Mouse (Mus musculus): ENCODE measurements around the gene Vat1. TPM values are rescaled to one million over a fixed set of nuclear protein-coding genes. Genes with fewer than 3 reads are reported as not detected.

Gene Vat1
- polyA plus RNA-seq (2014; fragmentation: Illumina TruSeq; extraction: RNeasy Lipid Tissue Mini Kit (QIAGEN cat#74804); ENCODE audit: low read depth, low replicate concordance): 21.1 TPM

GRCm38 (mm10) chr11:101465869-101466551 is at the start of gene Vat1:
TSS of gene Vat1 (minus strand) at chr11:101466230.

GRCm38 (mm10) chr11:101464211-101465100 is 1.6 kb downstream of the Vat1 start, which contains the start of gene Rnd2:
TSS of gene Rnd2 (plus strand) at chr11:101464999.

GRCm38 (mm10) chr11:101448274-101448746 is 17.7 kb downstream of the Vat1 start, which contains the start of gene Ifi35:
TSS of gene Ifi35 (plus strand) at chr11:101448407.

DNA sequence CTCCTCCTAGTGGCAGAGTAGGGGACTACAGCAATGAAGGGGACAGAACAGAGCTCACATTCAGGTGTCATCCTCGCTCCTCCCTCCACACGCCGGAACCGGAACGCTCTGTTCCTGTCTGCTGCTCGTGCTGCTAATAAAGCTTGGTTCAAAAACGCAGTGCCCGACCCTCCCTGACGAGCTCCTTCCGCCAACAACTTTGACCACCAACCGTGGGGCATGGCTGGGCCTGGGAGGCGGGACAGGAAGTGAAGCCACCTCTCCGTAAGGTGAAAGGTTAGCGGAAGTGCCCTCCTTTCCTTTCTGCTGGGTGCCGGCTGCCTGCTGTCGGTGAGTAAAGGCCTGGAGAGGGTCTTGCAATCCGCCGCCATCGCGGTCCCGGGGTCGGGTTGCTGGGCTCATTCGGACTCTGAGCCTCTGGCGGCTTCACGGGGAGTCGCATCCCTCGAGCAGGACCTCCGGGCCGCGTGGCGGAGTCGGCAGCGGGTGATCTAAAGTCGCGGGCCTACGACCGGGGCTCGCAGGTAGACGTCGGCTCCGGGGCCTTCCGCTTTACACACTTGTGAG is 23.8 kb downstream of the Vat1 start, which contains the start of gene Rpl27:
Gene Rpl27, plus strand, starts transcription at position 172 of the 567 bp plus-strand sequence.

GRCm38 (mm10) chr11:101424925-101425813 is 40.9 kb downstream of the Vat1 start, which contains the start of the genes Rundc1 and Ptges3l:
TSS of gene Rundc1 (plus strand) at chr11:101425085.
TSS of gene Ptges3l (minus strand) at chr11:101425333.

GRCm38 (mm10) chr11:101424105-101424851 is 41.8 kb downstream of the Vat1 start, which contains the start of gene Gm27029:
TSS of gene Gm27029 (minus strand) at chr11:101424796.

GRCm38 (mm10) chr11:101417101-101417855 is 48.8 kb downstream of the Vat1 start, which contains the start of gene Aarsd1:
TSS of gene Aarsd1 (minus strand) at chr11:101417615.

Other genes starting within 250 kb of the Vat1 start
- gene Ezh1, start 239.8 kb downstream of the Vat1 start, polyA plus RNA-seq (2014; fragmentation: Illumina TruSeq; extraction: RNeasy Lipid Tissue Mini Kit (QIAGEN cat#74804); ENCODE audit: low read depth, low replicate concordance): 30.8 TPM
- 49.3 TPM for gene Ramp2, start 220.2 kb downstream of the Vat1 start, polyA plus RNA-seq (2014; fragmentation: Illumina TruSeq; extraction: RNeasy Lipid Tissue Mini Kit (QIAGEN cat#74804); ENCODE audit: low read depth, low replicate concordance)
- 142 TPM for gene Vps25, start 212.5 kb downstream of the Vat1 start, polyA plus RNA-seq (2014; fragmentation: Illumina TruSeq; extraction: RNeasy Lipid Tissue Mini Kit (QIAGEN cat#74804); ENCODE audit: low read depth, low replicate concordance)
- gene Wnk4, start 205.7 kb downstream of the Vat1 start, polyA plus RNA-seq (2014; fragmentation: Illumina TruSeq; extraction: RNeasy Lipid Tissue Mini Kit (QIAGEN cat#74804); ENCODE audit: low read depth, low replicate concordance): 13.8 TPM
- gene Cntd1, start 187.2 kb downstream of the Vat1 start, polyA plus RNA-seq (2014; fragmentation: Illumina TruSeq; extraction: RNeasy Lipid Tissue Mini Kit (QIAGEN cat#74804); ENCODE audit: low read depth, low replicate concordance): 0.58 TPM
- gene Coa3, start 187.1 kb downstream of the Vat1 start, polyA plus RNA-seq (2014; fragmentation: Illumina TruSeq; extraction: RNeasy Lipid Tissue Mini Kit (QIAGEN cat#74804); ENCODE audit: low read depth, low replicate concordance): 111 TPM
- 86.4 TPM for gene Becn1, start 163.9 kb downstream of the Vat1 start, polyA plus RNA-seq (2014; fragmentation: Illumina TruSeq; extraction: RNeasy Lipid Tissue Mini Kit (QIAGEN cat#74804); ENCODE audit: low read depth, low replicate concordance)
- gene Psme3, start 150.0 kb downstream of the Vat1 start, polyA plus RNA-seq (2014; fragmentation: Illumina TruSeq; extraction: RNeasy Lipid Tissue Mini Kit (QIAGEN cat#74804); ENCODE audit: low read depth, low replicate concordance): 58.9 TPM
- 2.0 TPM for gene Aoc2, start 141.2 kb downstream of the Vat1 start, polyA plus RNA-seq (2014; fragmentation: Illumina TruSeq; extraction: RNeasy Lipid Tissue Mini Kit (QIAGEN cat#74804); ENCODE audit: low read depth, low replicate concordance)
- gene Aoc3, start 135.6 kb downstream of the Vat1 start, polyA plus RNA-seq (2014; fragmentation: Illumina TruSeq; extraction: RNeasy Lipid Tissue Mini Kit (QIAGEN cat#74804); ENCODE audit: low read depth, low replicate concordance): 10.5 TPM
- 0.24 TPM for gene G6pc, start 98.7 kb downstream of the Vat1 start, polyA plus RNA-seq (2014; fragmentation: Illumina TruSeq; extraction: RNeasy Lipid Tissue Mini Kit (QIAGEN cat#74804); ENCODE audit: low read depth, low replicate concordance)
- gene Aarsd1, start 48.6 kb downstream of the Vat1 start, polyA plus RNA-seq (2014; fragmentation: Illumina TruSeq; extraction: RNeasy Lipid Tissue Mini Kit (QIAGEN cat#74804); ENCODE audit: low read depth, low replicate concordance): 46.6 TPM
- gene Gm27029, start 41.4 kb downstream of the Vat1 start, polyA plus RNA-seq (2014; fragmentation: Illumina TruSeq; extraction: RNeasy Lipid Tissue Mini Kit (QIAGEN cat#74804); ENCODE audit: low read depth, low replicate concordance): 2.9 TPM
- 9.5 TPM for gene Rundc1, start 41.1 kb downstream of the Vat1 start, polyA plus RNA-seq (2014; fragmentation: Illumina TruSeq; extraction: RNeasy Lipid Tissue Mini Kit (QIAGEN cat#74804); ENCODE audit: low read depth, low replicate concordance)
- 71.9 TPM for gene Ptges3l, start 40.9 kb downstream of the Vat1 start, polyA plus RNA-seq (2014; fragmentation: Illumina TruSeq; extraction: RNeasy Lipid Tissue Mini Kit (QIAGEN cat#74804); ENCODE audit: low read depth, low replicate concordance)
- 319 TPM for gene Rpl27, start 23.9 kb downstream of the Vat1 start, polyA plus RNA-seq (2014; fragmentation: Illumina TruSeq; extraction: RNeasy Lipid Tissue Mini Kit (QIAGEN cat#74804); ENCODE audit: low read depth, low replicate concordance)
- gene Ifi35, start 17.8 kb downstream of the Vat1 start, polyA plus RNA-seq (2014; fragmentation: Illumina TruSeq; extraction: RNeasy Lipid Tissue Mini Kit (QIAGEN cat#74804); ENCODE audit: low read depth, low replicate concordance): 28.4 TPM
- gene Rnd2, start 1.2 kb downstream of the Vat1 start, polyA plus RNA-seq (2014; fragmentation: Illumina TruSeq; extraction: RNeasy Lipid Tissue Mini Kit (QIAGEN cat#74804); ENCODE audit: low read depth, low replicate concordance): 7.1 TPM
- not detected for gene Brca1, start 85.7 kb upstream of the Vat1 start, polyA plus RNA-seq (2014; fragmentation: Illumina TruSeq; extraction: RNeasy Lipid Tissue Mini Kit (QIAGEN cat#74804); ENCODE audit: low read depth, low replicate concordance)
- 100.0 TPM for gene Nbr1, start 85.9 kb upstream of the Vat1 start, polyA plus RNA-seq (2014; fragmentation: Illumina TruSeq; extraction: RNeasy Lipid Tissue Mini Kit (QIAGEN cat#74804); ENCODE audit: low read depth, low replicate concordance)
- gene Tmem106a, start 116.0 kb upstream of the Vat1 start, polyA plus RNA-seq (2014; fragmentation: Illumina TruSeq; extraction: RNeasy Lipid Tissue Mini Kit (QIAGEN cat#74804); ENCODE audit: low read depth, low replicate concordance): 4.6 TPM
- not detected for gene Gm11634, start 133.0 kb upstream of the Vat1 start, polyA plus RNA-seq (2014; fragmentation: Illumina TruSeq; extraction: RNeasy Lipid Tissue Mini Kit (QIAGEN cat#74804); ENCODE audit: low read depth, low replicate concordance)
- gene Rdm1, start 161.0 kb upstream of the Vat1 start, polyA plus RNA-seq (2014; fragmentation: Illumina TruSeq; extraction: RNeasy Lipid Tissue Mini Kit (QIAGEN cat#74804); ENCODE audit: low read depth, low replicate concordance): 54.8 TPM
- gene Arl4d, start 199.3 kb upstream of the Vat1 start, polyA plus RNA-seq (2014; fragmentation: Illumina TruSeq; extraction: RNeasy Lipid Tissue Mini Kit (QIAGEN cat#74804); ENCODE audit: low read depth, low replicate concordance): 21.8 TPM